In the genomic region with DNA sequence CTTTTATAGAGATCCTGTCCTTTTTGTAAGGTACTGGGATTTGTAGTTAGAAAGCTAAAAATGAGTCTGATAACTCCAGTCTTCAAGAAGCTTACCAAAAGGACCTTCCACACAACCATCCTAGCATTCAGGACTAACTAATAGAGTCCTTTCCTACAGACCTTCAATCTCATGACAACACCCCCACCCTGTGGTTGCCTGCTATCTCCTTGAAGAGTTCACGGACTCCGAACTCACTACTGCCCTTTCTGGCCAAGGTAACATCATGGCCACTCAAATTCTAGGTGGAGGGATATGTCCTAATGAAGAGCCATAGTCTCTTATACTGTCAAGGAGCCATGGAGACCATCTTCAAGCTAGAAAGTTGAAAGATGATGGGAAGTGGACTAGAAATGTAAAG, we compare ENCODE assay signal across 12 mouse cellular contexts.
DNase-seq lines count a peak whose midpoint lies in the region; ATAC-seq and TF ChIP-seq lines count a peak whose summit lies in the region.
"Had no signal": no experiment of that assay in that cellular context is flagged by ENCODE, and none has a peak within 500 bp of the region (broad histone marks: within the 10 kb centered on the region; RNA-seq: fewer than 3 reads in every experiment).

No protein-coding gene starts in this region.

- H3K4me2 ChIP-seq in lung, embryonic 14.5 days, result no peak overlapping the region
- H3K4me2 ChIP-seq: embryonic facial prominence, embryonic 13.5 days; limb, embryonic 13.5 days had no signal

- TF ChIP-seq CTCF in lung, embryonic 14.5 days (IDR thresholded peaks at IDR 0.05; ENCODE audit: low read depth), result peak; percentile 45

- intact Hi-C loops in left cerebral cortex, postnatal 4 days (cut with DNase I), result no loop called here

- H3K4me3 ChIP-seq in lung, embryonic 14.5 days (ENCODE audit: low read depth, low read length), result no peak overlapping the region
- H3K4me3 ChIP-seq: embryonic facial prominence, embryonic 13.5 days; limb, embryonic 13.5 days had no signal

- no peaks in the 10 kb centered on the region for H3K36me3 ChIP-seq in lung, embryonic 14.5 days (ENCODE audit: insufficient read depth)
- H3K36me3 ChIP-seq: embryonic facial prominence, embryonic 13.5 days; limb, embryonic 13.5 days had no signal

- no peak overlapping the region for H3K9ac ChIP-seq in lung, embryonic 14.5 days
- H3K9ac ChIP-seq: embryonic facial prominence, embryonic 13.5 days; limb, embryonic 13.5 days had no signal

- ATAC-seq in lung, embryonic 14.5 days (ENCODE audit: insufficient read depth), result no peak
- no peak for ATAC-seq in monocyte, adult 5-6 weeks (replicated peaks; ENCODE audit: insufficient number of reproducible peaks, low FRiP score, low TSS enrichment, poor library complexity, severe bottlenecking)
- ATAC-seq: inflammation-experienced regulatory T-cells, adult 6 months had no signal

- peak; percentile 37 for DNase-seq in adrenal gland, adult 2 months
- DNase-seq in adrenal gland, adult 18-20 months (ENCODE audit: low spot score in 2 of 2), result no peak
- peak; percentile 3 for DNase-seq in left cerebral cortex, postnatal 4 days
- DNase-seq in left cerebral cortex, adult 8-10 months (ENCODE audit: low spot score in 2 of 2), result no peak
- DNase-seq in heart, postnatal 4 days, result peak; percentile 51
- DNase-seq in lung, embryonic 14.5 days, result peak; percentile 49
- no peak for DNase-seq in cerebellum, postnatal 36 days
- DNase-seq: midbrain, embryonic 14.5 days had no signal

- H3K4me1 ChIP-seq in lung, embryonic 14.5 days (ENCODE audit: insufficient read depth), result peaks cover 8% of the 10 kb centered on the region; the same call in 1 of the 2 replicates

- no peaks in the 10 kb centered on the region for H3K27me3 ChIP-seq in lung, embryonic 14.5 days (ENCODE audit: insufficient read depth, low read length)
- H3K27me3 ChIP-seq: embryonic facial prominence, embryonic 13.5 days had no signal

- no peak overlapping the region for H3K27ac ChIP-seq in lung, embryonic 14.5 days (ENCODE audit: low read depth)
- H3K27ac ChIP-seq: embryonic facial prominence, embryonic 13.5 days; limb, embryonic 13.5 days had no signal

- H3K9me3 ChIP-seq in lung, embryonic 14.5 days (ENCODE audit: low read depth, low read length), result no peaks in the 10 kb centered on the region
- H3K9me3 ChIP-seq: embryonic facial prominence, embryonic 13.5 days; limb, embryonic 13.5 days had no signal

- 91% methylated on average over 2 of the region's 2 CpGs for WGBS in lung, embryonic 14.5 days

Comparison
In these comparisons a context has a peak if more than half of its experiments do, and no peak if none do; other contexts are left out.
1. DNase-seq: peak in adrenal gland, adult 2 months (single experiment), left cerebral cortex, postnatal 4 days (single experiment), heart, postnatal 4 days (single experiment) and lung, embryonic 14.5 days (single experiment); none in adrenal gland, adult 18-20 months (0 of 2), left cerebral cortex, adult 8-10 months (0 of 2) and cerebellum, postnatal 36 days (0 of 2).